Mouse (Mus musculus) testis, adult 2 months (tissue): ENCODE measurements around the gene Arf3.

Experiments used
- CTCF ChIP-seq: fragments of 200-500 bp; IDR thresholded peaks from 2 replicates; pipeline ENCODE4 v1.5.1; 2012; ENCODE audit warnings: low read depth, mild to moderate bottlenecking, inconsistent platforms, low read length, moderate library complexity; ENCODE audit not compliant: control insufficient read depth, insufficient read depth, insufficient replicate concordance
- POLR2A ChIP-seq: fragments of 200-500 bp; IDR thresholded peaks from 2 replicates; pipeline ENCODE4 v1.6.1; 2012; ENCODE audit warnings: low read depth, mild to moderate bottlenecking, inconsistent platforms, low read length, moderate library complexity; ENCODE audit not compliant: control insufficient read depth

DNA sequence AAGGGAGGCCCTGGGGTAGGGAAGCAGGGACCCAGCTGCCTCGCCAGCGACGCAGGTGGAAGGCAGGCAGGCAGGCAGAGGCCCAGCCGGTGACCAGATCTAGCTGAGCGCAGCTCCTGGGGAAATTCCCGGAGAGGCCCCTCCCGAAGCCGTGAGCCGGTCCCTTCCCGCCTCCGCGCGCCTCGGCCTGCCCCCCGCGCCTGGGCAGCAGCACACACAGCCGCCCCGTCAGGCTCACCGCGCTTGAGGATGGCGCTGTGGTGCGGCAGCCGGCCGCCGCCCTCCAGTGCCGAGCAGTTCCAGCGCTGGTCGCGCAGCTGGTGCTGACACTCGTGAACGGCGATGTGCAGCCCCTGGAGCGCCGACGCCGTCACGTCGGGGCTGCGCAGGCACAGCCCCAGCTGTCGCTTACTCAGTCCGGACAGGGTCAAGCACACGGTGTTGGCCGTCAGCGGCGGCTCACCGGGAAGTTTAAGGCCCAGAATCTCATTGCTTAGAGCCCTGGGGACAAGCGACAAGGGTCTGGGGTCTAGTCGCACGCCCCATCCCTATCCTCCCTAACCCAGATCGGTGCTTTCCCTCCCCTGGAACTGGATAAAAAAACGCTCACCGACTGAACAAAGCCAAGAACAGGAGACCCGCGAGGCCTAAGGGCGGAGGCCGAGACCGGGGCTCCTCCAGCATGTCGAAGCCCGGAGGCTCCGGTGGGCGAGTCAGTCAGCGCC is 13.4 kb upstream of the Arf3 start:
- TF ChIP-seq CTCF (no peak), POLR2A (no peak)
